Comparison of ENCODE assay signal across 20 mouse cellular contexts in genomic region chr6:124575155-124575678, GRCm38 (mm10). TPM values are rescaled to one million over a fixed set of nuclear protein-coding genes. Genes with fewer than 3 reads are reported as not detected.
"Had no signal": no experiment of that assay in that cellular context is flagged by ENCODE, and none has a peak within 500 bp of the region (broad histone marks: within the 10 kb centered on the region; RNA-seq: fewer than 3 reads in every experiment).

No protein-coding gene starts in this region.

RNA-seq across cellular contexts. Expression of gene C1rb, which starts 5.1 kb away (rescaled TPM):
- total RNA-seq: common myeloid progenitor, adult 5-6 weeks; forebrain, postnatal 0 days; granulocyte monocyte progenitor cell, adult 5-6 weeks had no signal
- polyA plus RNA-seq: cortical plate, adult 2 months; embryonic facial prominence, embryonic 10.5 days; embryonic facial prominence, embryonic 11.5 days; embryonic facial prominence, embryonic 12.5 days; embryonic facial prominence, embryonic 13.5 days; embryonic facial prominence, embryonic 14.5 days; embryonic facial prominence, embryonic 15.5 days; erythroblast, embryonic 14.5 days; forebrain, embryonic 10.5 days; forebrain, embryonic 11.5 days; forebrain, embryonic 12.5 days; forebrain, embryonic 13.5 days; forebrain, embryonic 14.5 days; forebrain, embryonic 16.5 days; forebrain, postnatal 0 days; frontal cortex, adult 2 months; gonadal fat pad, adult 2 months; heart, adult 2 months had no signal

RNA-seq across cellular contexts. Expression of gene C1s1, which starts 33.1 kb away (rescaled TPM):
- total RNA-seq: common myeloid progenitor, adult 5-6 weeks; granulocyte monocyte progenitor cell, adult 5-6 weeks had no signal
- polyA plus RNA-seq: erythroblast, embryonic 14.5 days; forebrain, embryonic 11.5 days had no signal
